Mouse (Mus musculus): ENCODE data around the gene Gm49384. TPM values are rescaled to one million over a fixed set of nuclear protein-coding genes. Genes with fewer than 3 reads are reported as not detected.
A peak's percentile ranks its signal among the peaks of the same experiment; 100 is the strongest.

The Gm49384 gene
- polyA plus RNA-seq, 1 experiment from 2014 or later, result 36.4 TPM

DNA sequence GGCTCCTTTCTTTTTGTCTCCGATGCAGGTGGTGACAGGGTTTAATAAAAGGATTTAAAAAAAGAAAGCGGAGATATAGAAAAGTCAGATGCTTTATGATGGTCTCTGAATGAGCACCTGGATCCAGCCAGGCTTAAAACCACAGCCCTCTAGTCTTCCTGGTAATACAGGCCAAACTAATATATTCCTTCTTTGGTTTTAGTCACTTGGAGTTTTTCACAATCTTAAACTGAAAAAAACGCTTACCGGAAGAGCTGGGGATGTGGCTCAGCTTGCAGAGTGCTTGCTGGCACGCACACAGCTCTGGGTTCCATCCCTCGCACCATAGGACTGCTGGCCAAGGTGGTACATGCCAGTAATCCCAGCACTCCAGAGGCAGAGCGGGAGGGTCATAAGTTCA, 12.5 kb upstream of the Gm49384 start:
- H3K4me1 ChIP-seq (replicated peaks), result no peaks in the 10 kb centered on the region
- WGBS, result 96% methylated on average over 7 of the region's 7 CpGs

DNA sequence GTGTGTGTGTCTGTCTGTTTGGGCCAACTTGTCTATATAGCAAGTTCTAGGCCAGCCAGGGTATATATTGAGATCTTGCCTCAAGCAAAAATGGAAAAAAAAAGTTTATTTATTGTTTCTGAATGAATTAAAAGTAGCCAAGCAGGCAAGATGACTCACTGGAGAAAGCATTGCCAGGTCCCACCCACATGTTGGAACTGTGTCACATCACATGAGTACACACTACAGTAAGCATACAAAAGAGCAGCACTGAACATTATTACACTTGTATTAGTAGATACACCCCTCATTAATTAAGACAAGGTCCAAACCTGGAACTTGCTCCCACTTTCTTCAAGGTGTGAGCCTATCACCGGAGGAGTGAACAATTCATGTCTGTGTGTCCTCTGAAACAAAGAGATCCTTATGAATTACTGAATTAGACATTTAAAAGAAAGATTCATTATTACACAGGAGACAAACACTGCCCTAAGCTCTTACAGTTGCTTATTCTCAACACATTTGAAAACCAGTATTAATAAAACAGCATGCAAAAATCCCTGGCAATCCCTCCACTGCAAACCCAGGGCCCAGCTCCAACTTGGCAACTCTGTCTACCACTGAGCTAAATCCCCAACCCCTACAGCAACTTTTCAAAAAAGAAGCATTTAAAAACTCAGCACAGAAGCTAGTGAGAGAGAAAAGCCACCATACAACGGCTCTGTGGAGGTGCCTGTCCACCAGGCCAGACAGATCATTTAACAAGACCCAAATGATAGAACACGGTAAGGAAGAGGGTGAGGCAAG, 11.1 kb upstream of the Gm49384 start:
- WGBS, result 90% methylated on average over 3 of the region's 3 CpGs
- H3K27me3 ChIP-seq (ENCODE audit: insufficient read depth, poor library complexity, severe bottlenecking), result no peaks in the 10 kb centered on the region
- H3K27ac ChIP-seq, result no peak overlapping the region
- H3K4me1 ChIP-seq (replicated peaks), result no peaks in the 10 kb centered on the region
- no peak overlapping the region for H3K4me3 ChIP-seq
- DNase-seq (ENCODE audit: low spot score), result no peak
- peaks cover 100% of the 10 kb centered on the region for H3K36me3 ChIP-seq
- no peaks in the 10 kb centered on the region for H3K9me3 ChIP-seq

More for the DNA sequence above, 12.5 kb upstream of the Gm49384 start:
- no peak for DNase-seq (ENCODE audit: low spot score)
- H3K27ac ChIP-seq, result no peak overlapping the region
- no peak overlapping the region for H3K4me3 ChIP-seq
- no peaks in the 10 kb centered on the region for H3K27me3 ChIP-seq (ENCODE audit: insufficient read depth, poor library complexity, severe bottlenecking)
- peaks cover 100% of the 10 kb centered on the region for H3K36me3 ChIP-seq
- H3K9me3 ChIP-seq, result no peaks in the 10 kb centered on the region

DNA sequence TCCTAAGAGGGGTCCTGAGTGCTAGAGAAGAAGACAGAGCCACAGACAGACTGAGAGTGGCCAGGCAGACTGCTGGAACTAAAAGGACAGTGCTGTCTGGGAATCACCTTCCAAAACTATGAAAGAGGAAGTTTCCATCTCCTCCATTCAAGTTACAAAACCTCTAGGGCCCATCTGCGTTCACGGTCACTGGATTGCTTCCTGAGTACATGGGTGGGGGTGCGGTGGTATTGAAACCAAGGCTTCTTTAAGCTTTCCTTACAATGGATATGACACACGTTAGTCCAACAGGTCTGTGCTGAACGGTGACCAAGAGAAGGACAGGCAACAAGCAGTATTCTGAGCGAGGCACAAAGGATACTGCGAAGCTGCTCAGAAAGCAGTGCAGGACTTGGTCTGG, 10.3 kb upstream of the Gm49384 start:
- 95% methylated on average over 7 of the region's 7 CpGs for WGBS
- H3K9me3 ChIP-seq, result no peaks in the 10 kb centered on the region
- no peak for DNase-seq (ENCODE audit: low spot score)
- no peaks in the 10 kb centered on the region for H3K27me3 ChIP-seq (ENCODE audit: insufficient read depth, poor library complexity, severe bottlenecking)
- no peak overlapping the region for H3K27ac ChIP-seq
- no peak overlapping the region for H3K4me3 ChIP-seq
- H3K36me3 ChIP-seq, result peaks cover 100% of the 10 kb centered on the region
- H3K4me1 ChIP-seq (replicated peaks), result no peaks in the 10 kb centered on the region

DNA sequence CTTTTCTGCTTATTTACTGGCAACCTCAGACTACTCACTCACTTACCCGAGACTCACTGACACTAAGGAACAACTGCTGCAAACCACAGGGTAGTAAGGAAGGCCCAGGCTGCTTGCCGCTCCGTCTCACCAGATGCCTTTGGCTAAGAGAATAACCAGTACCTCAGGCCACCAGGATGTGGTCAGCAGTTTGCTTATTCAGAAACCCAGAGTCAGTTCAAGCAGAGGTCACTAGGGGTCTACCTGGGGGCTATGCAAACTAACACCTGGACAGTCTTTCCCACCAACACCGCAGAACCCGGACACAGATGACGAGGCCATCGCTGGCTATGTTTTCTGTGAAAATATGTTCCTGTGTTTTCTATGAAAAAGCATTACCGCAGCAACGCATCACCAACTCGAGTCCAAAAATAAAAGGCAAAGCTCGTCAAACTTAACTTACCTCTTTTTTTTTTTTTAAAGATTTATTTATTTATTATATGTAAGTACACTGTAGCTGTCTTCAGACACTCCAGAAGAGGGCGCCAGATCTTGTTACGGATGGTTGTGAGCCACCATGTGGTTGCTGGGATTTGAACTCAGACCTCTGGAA, 9.2 kb upstream of the Gm49384 start:
- Histone ChIP-seq H3K9me3 (no peaks in the 10 kb centered on the region), H3K4me3 (no peak overlapping the region), H3K27me3 (ENCODE audit: insufficient read depth, poor library complexity, severe bottlenecking) (no peaks in the 10 kb centered on the region), H3K4me1 (replicated peaks) (no peaks in the 10 kb centered on the region), H3K27ac (no peak overlapping the region), H3K36me3 (peaks cover 100% of the 10 kb centered on the region)
- no peak for DNase-seq (ENCODE audit: low spot score)
- 94% methylated on average over 13 of the region's 13 CpGs for WGBS

DNA sequence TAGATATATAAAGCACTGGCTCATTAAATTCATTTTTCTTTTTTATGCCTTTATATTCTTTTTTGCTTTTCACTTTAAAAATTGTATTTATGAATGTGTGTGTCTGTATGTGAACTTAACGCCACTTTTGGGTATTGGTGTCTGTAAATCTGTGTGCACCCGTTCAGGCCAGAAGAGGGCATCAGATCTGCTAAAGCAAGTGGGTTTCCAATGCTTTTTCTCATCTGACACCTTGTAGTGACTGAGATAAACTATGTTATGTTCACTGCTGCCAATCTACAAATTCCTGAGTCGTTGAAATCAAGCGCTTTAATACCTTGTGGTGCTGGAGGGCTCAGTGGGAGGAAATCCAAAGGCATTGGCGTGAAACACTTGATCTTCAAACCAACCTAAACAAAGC, 7.0 kb upstream of the Gm49384 start:
- Histone ChIP-seq H3K27ac (no peak overlapping the region), H3K9me3 (no peaks in the 10 kb centered on the region), H3K4me1 (replicated peaks) (no peaks in the 10 kb centered on the region), H3K36me3 (peaks cover 100% of the 10 kb centered on the region), H3K4me3 (no peak overlapping the region), H3K27me3 (ENCODE audit: insufficient read depth, poor library complexity, severe bottlenecking) (no peaks in the 10 kb centered on the region)
- no peak for DNase-seq (ENCODE audit: low spot score)
- WGBS, result 89% methylated on average over 5 of the region's 5 CpGs

DNA sequence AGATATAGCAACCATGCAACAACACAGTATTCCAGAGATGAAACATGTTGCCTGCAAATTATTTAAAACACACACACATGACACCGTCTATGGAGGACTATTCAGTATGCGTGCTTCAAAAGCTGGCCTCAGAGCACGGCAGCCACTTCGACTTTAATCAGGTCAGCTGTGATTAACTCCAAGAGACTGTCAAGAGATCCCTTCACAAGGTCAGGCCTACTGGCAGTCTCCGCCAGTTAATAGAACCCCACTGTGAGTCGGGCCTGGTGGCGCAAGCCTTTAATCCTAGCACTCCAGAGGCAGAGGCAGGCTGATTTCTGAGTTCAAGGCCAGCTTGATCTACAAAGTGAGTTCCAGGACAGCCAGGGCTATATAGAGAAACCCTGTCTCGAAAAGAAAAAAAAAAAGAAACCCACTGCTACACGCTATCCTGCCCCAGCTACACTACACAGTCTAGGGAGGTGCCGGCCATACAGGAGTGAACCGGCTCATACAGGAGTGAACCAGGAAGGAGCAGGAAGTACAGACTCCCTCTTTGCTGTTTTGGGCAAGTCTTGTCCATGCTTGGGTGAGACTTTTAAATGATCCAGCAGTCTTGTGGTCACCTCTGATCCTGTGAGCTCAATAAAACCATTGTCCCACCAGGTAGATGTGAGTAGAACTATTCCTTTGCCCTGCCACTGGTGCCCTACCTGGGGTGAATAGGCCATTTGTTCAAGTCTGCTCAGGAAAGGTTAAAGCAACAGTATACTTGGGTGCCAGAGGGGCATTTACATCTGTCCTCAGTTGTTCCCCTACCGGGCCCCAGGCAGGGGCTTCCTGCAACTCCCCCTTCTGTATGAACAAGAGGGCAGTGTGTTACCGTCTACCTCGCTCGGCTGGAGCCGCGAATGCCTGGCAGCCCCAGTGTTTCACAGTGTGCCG, 6.3 kb upstream of the Gm49384 start:
- 89% methylated on average over 18 of the region's 18 CpGs for whole genome bisulfite sequencing
- Histone ChIP-seq H3K36me3 (peaks cover 95% of the 10 kb centered on the region), H3K4me1 (replicated peaks) (no peaks in the 10 kb centered on the region), H3K4me3 (no peak overlapping the region), H3K9me3 (no peaks in the 10 kb centered on the region), H3K27me3 (ENCODE audit: insufficient read depth, poor library complexity, severe bottlenecking) (no peaks in the 10 kb centered on the region), H3K27ac (no peak overlapping the region)
- DNase-seq (ENCODE audit: low spot score), result no peak

DNA sequence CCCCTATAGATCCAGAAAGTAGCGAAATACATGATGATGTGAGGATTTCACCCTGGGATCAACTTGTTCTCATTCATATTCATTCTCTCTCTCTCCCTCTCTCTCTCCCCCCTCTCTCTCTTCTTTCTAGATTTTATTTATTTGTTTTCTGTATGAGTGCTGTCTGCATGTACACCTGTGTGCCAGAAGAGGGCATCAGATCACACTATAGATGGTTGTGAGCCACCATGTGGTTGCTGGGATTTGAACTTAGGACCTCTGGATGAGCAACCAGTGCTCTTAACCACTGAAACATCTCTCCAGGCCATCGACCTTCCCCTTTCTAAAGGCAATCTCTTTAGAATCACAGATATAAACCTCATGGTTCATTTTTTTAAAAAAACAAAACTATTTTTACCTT, 4.5 kb upstream of the Gm49384 start:
- Histone ChIP-seq H3K27ac (no peak overlapping the region), H3K4me1 (replicated peaks) (no peaks in the 10 kb centered on the region), H3K4me3 (no peak overlapping the region), H3K36me3 (peaks cover 82% of the 10 kb centered on the region), H3K27me3 (ENCODE audit: insufficient read depth, poor library complexity, severe bottlenecking) (no peaks in the 10 kb centered on the region), H3K9me3 (no peaks in the 10 kb centered on the region)
- no peak for DNase-seq (ENCODE audit: low spot score)
- 87% methylated on average over 2 of the region's 2 CpGs for whole genome bisulfite sequencing

DNA sequence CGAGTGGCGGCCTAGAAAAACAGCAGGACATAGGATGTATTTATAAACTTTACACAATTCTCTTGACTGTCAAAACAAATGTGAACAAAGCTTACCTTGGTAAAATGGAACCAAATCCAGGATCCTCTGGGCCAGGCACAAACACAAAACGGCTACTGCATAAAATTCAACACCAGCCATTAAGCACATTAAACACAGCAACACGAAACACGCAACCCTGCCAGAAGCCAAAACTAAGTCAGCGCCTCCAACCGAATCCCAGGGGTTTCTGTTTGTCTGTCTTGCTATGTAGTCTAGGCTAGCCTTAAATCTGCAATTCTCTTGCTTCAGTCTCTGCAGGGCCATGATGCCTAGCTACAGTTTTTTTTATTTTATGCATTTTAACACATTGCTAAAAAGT, 3.9 kb upstream of the Gm49384 start:
- DNase-seq (ENCODE audit: low spot score), result no peak
- no peak overlapping the region for H3K27ac ChIP-seq
- H3K27me3 ChIP-seq (ENCODE audit: insufficient read depth, poor library complexity, severe bottlenecking), result no peaks in the 10 kb centered on the region
- H3K4me1 ChIP-seq (replicated peaks), result no peaks in the 10 kb centered on the region
- 94% methylated on average over 7 of the region's 7 CpGs for WGBS
- no peak overlapping the region for H3K4me3 ChIP-seq
- H3K36me3 ChIP-seq, result peaks cover 82% of the 10 kb centered on the region
- no peaks in the 10 kb centered on the region for H3K9me3 ChIP-seq

DNA sequence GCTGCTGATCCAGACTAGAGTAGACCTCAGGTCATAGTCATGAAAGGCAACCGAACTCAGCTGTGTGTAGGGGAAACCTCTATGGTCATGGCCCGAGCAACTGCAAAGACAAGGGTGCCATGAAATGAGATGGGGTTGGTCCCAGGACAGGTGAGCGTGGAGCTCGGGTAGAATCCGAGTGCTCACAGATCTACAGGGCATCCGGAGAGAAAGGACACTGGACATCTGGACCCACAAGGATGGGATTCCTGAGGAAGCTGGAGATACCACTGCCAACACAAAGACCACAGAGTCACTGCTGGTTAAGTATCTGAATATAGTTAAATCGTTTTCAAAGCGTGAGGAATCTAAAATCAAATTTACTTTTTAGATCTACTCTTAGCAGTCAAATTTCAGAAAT, 3.3 kb upstream of the Gm49384 start:
- WGBS, result 93% methylated on average over 8 of the region's 8 CpGs
- DNase-seq (ENCODE audit: low spot score), result no peak
- Histone ChIP-seq H3K4me1 (replicated peaks) (no peaks in the 10 kb centered on the region), H3K9me3 (no peaks in the 10 kb centered on the region), H3K27ac (no peak overlapping the region), H3K4me3 (no peak overlapping the region), H3K36me3 (peaks cover 82% of the 10 kb centered on the region), H3K27me3 (ENCODE audit: insufficient read depth, poor library complexity, severe bottlenecking) (no peaks in the 10 kb centered on the region)

DNA sequence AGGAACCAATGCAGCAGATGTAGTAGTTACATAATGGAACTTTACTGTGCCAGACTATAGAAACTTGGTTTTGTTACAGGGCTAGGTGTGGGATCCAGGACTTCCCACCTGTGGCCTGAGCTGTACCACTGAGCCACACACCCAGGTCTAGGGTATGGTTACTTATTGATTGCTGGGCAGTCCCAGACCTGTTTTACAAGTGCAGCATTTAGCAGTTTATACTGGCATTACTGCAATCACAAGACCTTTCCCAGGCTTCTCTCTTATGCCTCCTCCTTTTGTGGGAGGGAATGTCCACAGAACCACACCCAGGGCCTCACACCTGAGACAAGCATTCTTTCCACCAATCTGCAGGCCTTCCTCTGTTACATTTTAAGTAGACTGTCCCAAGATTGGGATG, 5.1 kb downstream of the Gm49384 start:
- Histone ChIP-seq H3K36me3 (peaks cover 49% of the 10 kb centered on the region), H3K27me3 (ENCODE audit: insufficient read depth, poor library complexity, severe bottlenecking) (no peaks in the 10 kb centered on the region)

DNA sequence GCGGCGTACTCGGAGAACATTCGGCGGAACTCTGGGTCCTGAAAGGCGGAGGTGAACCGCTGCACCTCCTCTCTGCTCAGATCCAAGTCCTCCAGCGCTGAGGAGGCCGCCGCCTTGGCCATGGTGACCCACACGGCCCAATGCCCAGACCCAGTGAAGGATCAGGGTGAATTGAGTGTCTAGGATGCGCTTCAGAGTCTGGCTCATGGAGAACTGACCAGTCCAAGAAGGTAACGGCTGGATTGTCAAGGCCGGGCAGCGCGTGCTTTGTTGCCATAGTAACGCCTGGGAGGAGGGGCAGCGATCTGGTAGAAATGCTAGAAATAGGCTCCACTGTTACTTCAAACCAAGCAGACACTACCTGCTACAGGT, 5.9 kb downstream of the Gm49384 start, which contains the start of gene Dnaaf2:
Gene Dnaaf2, minus strand, starts transcription at position 266 of the 372 bp plus-strand sequence.
- H3K27ac ChIP-seq, result peak within 1 kb of the TSS; percentile 93
- H3K4me1 ChIP-seq (replicated peaks), result peaks cover 31% of the 10 kb centered on the region
- no peaks in the 10 kb centered on the region for H3K27me3 ChIP-seq (ENCODE audit: insufficient read depth, poor library complexity, severe bottlenecking)
- peaks cover 42% of the 10 kb centered on the region for H3K36me3 ChIP-seq
- no peaks in the 10 kb centered on the region for H3K9me3 ChIP-seq
- under 1% methylated on average over 18 of the region's 18 CpGs for WGBS
- peak within 1 kb of the TSS; percentile 92 for H3K4me3 ChIP-seq
- peak; percentile 84 for DNase-seq (ENCODE audit: low spot score)

More for the DNA sequence above, 5.1 kb downstream of the Gm49384 start:
- peak overlapping the region; percentile 92 for H3K4me3 ChIP-seq
- H3K4me1 ChIP-seq (replicated peaks), result peaks cover 31% of the 10 kb centered on the region
- DNase-seq (ENCODE audit: low spot score), result no peak
- no peak overlapping the region for H3K27ac ChIP-seq
- H3K9me3 ChIP-seq, result no peaks in the 10 kb centered on the region

DNA sequence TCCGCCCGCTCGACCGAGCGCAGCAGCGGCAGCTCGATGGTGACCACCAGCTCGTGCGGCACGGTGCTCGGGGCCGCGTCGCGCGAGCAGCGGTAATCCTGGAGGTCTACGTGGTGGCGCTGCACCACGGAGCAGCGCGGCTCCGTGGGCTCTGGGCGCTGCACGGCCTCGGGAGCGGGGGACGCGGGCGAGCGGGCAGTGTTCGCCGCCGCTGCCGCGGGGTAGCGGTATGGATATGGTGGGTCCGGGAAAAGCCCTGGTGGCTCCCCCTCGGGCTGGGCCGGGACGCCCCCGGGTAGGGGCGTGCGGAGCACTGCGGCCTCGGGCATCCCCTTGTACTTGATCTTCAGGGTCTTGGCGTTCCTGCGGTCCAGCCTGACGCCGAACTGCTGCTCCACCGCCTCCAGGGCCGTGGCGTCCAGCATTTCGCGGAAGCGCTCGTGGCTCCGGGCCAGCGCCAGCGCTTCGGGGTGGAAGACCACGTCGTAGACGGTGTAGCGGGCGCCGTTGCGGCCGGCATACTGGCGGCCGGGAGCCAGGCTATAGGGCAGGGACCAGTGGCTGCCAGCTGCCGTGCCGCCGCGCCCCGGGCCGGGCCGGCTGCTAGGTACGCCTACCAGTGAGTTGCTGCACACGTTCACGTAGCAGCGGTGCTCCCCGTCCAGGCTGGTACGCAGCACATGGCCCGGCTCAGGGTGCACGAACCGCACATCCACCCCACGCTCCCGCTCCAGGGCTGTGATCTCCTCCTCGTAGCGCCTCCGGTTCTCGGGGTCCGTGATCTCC, 6.5 kb downstream of the Gm49384 start:
- Histone ChIP-seq H3K4me1 (replicated peaks) (peaks cover 31% of the 10 kb centered on the region), H3K27me3 (ENCODE audit: insufficient read depth, poor library complexity, severe bottlenecking) (no peaks in the 10 kb centered on the region), H3K4me3 (peak overlapping the region; percentile 92), H3K27ac (peak overlapping the region; percentile 93), H3K36me3 (peaks cover 42% of the 10 kb centered on the region), H3K9me3 (no peaks in the 10 kb centered on the region)
- DNase-seq (ENCODE audit: low spot score), result peak; percentile 66
- WGBS, result under 1% methylated on average over 94 of the region's 94 CpGs
